Mouse (Mus musculus): ENCODE results near the gene 4933405L10Rik.

- TF ChIP-seq POLR2A (IDR thresholded peaks at IDR 0.05; ENCODE audit: extremely low read depth, insufficient read depth, low read length) (no peak), CTCF (IDR thresholded peaks at IDR 0.05; ENCODE audit: low read depth, low read length) (no peak)
Measured at GRCm38 (mm10) chr8:105708675-105709074, 1.2 kb downstream of the 4933405L10Rik start.
